Mouse (Mus musculus): ENCODE data around the gene Ctdsp2. TPM values are rescaled to one million over a fixed set of nuclear protein-coding genes. Genes with fewer than 3 reads are reported as not detected.

Ctdsp2 gene
- polyA plus RNA-seq, 1 experiment, result 146 TPM

DNA sequence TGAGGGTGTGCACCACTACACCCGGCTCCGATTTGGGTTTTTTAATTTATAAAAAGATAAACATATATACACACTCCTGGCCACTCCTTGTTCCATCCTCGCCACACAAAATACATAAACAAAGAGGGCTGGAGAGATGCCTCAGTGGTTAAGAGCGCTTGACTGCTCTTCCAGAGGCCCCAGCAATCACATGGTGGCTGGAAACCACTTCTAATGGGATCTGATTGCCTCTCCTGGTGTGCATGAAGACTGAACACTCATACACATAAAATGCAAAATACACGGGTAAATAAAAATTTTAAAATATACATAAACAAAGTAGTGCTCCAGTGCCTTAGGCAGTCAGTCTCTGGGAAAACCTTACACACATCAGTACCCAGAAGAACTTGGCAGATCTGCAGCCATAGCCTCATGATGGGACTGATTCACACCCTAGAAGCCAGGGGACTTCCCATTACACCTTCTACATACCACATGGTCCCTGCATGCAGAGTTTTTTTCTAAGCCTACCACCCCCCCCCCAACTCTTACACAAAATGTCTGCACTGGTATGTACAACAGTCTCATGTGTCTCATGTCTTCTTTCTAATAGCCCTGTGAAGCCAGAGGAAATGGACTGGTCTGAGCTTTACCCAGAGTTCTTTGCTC, 64.1 kb downstream of the Ctdsp2 start:
- DNase-seq (ENCODE audit: low spot score), result no peak

- DNase-seq (ENCODE audit: low spot score), result no peak
These were observed 64.7 kb downstream of the Ctdsp2 start for GRCm38 (mm10) chr10:127043187-127043586.

- DNase-seq (ENCODE audit: low spot score), result no peak
These were observed 69.4 kb downstream of the Ctdsp2 start, which contains the start of gene Cyp27b1 for GRCm38 (mm10) chr10:127047954-127048353. Cyp27b1 (plus strand) TSS chr10:127048250.

DNA sequence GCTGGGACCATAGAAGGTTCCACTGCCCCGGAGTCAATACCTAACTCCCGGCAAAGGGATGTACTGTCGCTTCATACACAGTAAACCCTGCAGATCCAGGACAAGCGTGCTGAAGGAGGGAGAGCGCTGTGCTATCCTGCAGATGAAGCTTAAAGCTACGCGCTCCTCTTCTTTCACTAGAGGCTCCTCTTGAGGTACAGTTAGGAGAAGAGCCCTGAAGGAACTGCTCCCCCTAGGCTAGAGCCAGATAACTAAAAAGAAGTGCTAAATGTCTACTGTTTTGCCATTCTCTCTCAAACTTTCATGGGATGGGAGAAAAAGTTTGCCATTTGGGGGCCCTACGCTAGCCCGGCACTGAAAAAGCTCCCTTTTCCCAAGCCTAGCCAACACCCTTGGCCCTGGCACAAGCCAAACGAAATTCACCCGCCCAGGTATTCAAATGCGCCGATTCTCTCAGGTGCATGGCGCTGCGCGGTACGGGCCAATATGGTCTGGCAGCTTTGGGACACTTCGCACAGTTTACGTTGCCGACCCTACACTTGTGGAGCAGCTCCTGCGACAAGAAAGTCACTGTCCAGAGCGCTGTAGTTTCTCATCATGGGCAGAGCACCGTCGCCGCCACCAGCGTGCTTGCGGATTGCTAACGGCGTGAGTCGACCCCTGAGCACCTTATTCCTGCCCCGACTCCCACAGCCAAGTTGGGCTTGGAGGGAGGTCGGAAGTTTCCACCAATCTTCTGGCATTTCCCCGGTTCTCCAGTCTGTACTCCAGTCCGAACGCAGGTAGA, 70.3 kb downstream of the Ctdsp2 start:
- no peak for DNase-seq (ENCODE audit: low spot score)

Other genes starting within 250 kb of the Ctdsp2 start
- 5.7 and 7.5 TPM in 2 replicates for gene Atp23, start 77.4 kb upstream of the Ctdsp2 start, polyA plus RNA-seq (2012; rRNA removed)
- gene Avil, start 22.0 kb downstream of the Ctdsp2 start, polyA plus RNA-seq (2012; rRNA removed), result 0.28 and 0.53 TPM in 2 replicates
- gene Tsfm, start 52.1 kb downstream of the Ctdsp2 start, polyA plus RNA-seq (2012; rRNA removed), result 29.5 and 36.9 TPM in 2 replicates
- 26.9 and 33.6 TPM in 2 replicates for gene Mettl1, start 62.7 kb downstream of the Ctdsp2 start, polyA plus RNA-seq (2012; rRNA removed)
- gene Eef1akmt3, start 62.8 kb downstream of the Ctdsp2 start, polyA plus RNA-seq (2012; rRNA removed), result 0.78 and 1.1 TPM in 2 replicates
- gene Cyp27b1, start 69.5 kb downstream of the Ctdsp2 start, polyA plus RNA-seq (2012; rRNA removed), result 0.28 and 0.50 TPM in 2 replicates
- gene March9, start 81.5 kb downstream of the Ctdsp2 start, polyA plus RNA-seq (2012; rRNA removed), result 3.5 and 4.9 TPM in 2 replicates
- gene Cdk4, start 84.8 kb downstream of the Ctdsp2 start, polyA plus RNA-seq (2012; rRNA removed), result 252 and 268 TPM in 2 replicates
- 79.5 and 81.4 TPM in 2 replicates for gene Tspan31, start 91.5 kb downstream of the Ctdsp2 start, polyA plus RNA-seq (2012; rRNA removed)
- gene Agap2, start 96.6 kb downstream of the Ctdsp2 start, polyA plus RNA-seq (2012; rRNA removed), result 2.5 and 5.4 TPM in 2 replicates
- gene Os9, start 142.4 kb downstream of the Ctdsp2 start, polyA plus RNA-seq (2012; rRNA removed), result 53.9 and 72.8 TPM in 2 replicates
- 6.2 and 7.9 TPM in 2 replicates for gene B4galnt1, start 186.5 kb downstream of the Ctdsp2 start, polyA plus RNA-seq (2012; rRNA removed)
- gene Slc26a10, start 201.9 kb downstream of the Ctdsp2 start, polyA plus RNA-seq (2012; rRNA removed), result 0.72 and 1.5 TPM in 2 replicates
- gene Arhgef25, start 211.4 kb downstream of the Ctdsp2 start, polyA plus RNA-seq (2012; rRNA removed), result 178 and 188 TPM in 2 replicates
- gene Dtx3, start 217.0 kb downstream of the Ctdsp2 start, polyA plus RNA-seq (2012; rRNA removed), result 193 and 272 TPM in 2 replicates
- 47.7 and 48.4 TPM in 2 replicates for gene Pip4k2c, start 232.9 kb downstream of the Ctdsp2 start, polyA plus RNA-seq (2012; rRNA removed)